Mouse (Mus musculus): ENCODE results near the gene Pnpla6.

Pnpla6 gene

GRCm38 (mm10) chr8:3502217-3502616, 13.0 kb upstream of the Pnpla6 start:
- CTCF ChIA-PET, result no interaction called here

GRCm38 (mm10) chr8:3507979-3508754, 7.0 kb upstream of the Pnpla6 start:
- CTCF ChIA-PET, result interaction anchor here (0.5 kb wide), 1 partner anchor 425 kb away, joined by 4 read pairs; no protein-coding TSS in a partner anchor

- CTCF ChIA-PET, result interaction anchor here (1.4 kb wide), 1 partner anchor 14 kb away, joined by 7 read pairs; the partner anchor contains the start of gene Mcoln1
Measured at GRCm38 (mm10) chr8:3514681-3515247, 420 bp upstream of the Pnpla6 start.

DNA sequence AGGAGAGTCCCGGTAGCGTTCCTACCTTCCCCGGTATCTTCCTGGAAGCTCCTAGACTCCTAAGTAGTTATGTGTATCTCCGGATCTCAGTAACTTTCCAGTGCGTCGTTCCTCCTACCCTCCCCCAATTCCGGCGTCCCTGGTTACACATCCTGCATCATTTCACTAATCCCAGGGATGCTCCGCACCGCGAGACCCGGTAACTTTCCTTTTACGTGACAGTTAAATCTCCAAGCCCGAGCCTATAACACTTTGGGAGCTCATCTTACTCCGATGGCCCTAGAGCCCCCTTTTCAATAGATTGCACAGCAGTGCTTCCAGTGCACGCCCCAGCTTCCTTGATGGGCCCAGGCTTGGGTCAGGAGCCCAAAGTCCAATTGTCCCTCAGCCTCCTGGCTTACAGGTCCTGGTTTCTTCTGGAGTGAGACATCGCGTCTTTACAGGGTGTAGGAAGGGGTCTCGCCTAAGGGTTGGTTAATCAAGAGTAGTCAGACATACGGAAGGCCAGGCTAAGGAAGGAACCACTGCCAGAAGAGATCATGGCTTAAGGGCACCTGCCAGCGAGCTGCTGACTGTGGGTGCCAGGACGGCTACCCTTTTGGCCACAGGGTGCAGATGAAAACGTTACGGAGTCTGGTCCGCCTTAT, 710 bp downstream of the Pnpla6 start:
- CTCF ChIA-PET, result interaction anchor here (0.5 to 1.4 kb wide), 2 partner anchors 16 to 107 kb away, joined by 3 to 7 read pairs; partner anchors contain the start of gene Mcoln1

DNA sequence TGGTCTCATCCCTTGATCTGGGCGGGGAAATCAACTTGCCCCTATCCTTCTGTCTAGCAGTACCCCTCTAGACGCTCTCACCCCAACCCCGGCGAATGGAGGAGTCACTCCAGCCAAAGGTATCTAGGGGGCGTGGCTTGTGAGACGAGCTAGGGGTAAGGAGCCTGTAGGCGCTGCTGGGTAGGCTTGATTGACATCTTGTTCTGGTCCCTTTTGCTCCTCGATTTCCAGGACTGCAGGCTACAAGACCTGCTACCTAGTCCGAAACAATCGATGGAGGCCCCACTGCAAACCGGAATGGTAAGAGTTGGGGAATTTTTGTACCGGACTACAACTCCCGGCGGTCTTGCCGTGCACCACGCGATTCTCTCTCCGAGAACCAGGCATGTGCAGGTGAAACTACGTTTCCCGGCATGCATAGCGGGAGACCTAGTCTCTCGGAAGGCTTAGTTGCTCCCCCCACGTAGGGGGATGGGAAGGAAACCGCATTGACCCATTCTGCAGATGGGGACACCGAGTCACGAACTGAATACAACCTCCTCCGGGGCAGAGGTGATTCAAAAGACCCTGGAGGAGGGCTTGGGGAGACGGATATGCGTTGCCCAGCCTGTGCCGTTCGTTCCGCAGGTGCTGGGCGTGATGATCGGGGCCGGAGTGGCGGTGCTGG, 1.4 kb downstream of the Pnpla6 start:
- CTCF ChIA-PET, result no interaction called here

DNA sequence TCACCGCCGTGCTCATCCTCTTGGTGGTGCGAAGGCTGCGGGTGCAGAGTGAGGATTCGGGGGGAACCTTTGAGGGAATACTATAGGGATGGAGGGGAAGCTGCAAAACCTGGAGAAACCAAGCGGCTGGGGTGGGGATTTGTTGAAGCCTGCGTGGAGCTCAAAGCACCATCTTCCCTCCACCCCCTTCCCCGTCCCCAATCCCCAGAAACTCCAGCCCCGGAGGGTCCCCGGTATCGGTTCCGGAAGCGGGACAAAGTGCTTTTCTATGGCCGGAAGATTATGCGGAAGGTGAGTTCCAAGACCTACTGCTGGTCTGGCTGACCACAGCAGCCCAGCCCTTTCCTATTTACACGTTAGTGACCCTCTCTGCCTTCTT, 1.9 kb downstream of the Pnpla6 start:
- CTCF ChIA-PET, result no interaction called here

DNA sequence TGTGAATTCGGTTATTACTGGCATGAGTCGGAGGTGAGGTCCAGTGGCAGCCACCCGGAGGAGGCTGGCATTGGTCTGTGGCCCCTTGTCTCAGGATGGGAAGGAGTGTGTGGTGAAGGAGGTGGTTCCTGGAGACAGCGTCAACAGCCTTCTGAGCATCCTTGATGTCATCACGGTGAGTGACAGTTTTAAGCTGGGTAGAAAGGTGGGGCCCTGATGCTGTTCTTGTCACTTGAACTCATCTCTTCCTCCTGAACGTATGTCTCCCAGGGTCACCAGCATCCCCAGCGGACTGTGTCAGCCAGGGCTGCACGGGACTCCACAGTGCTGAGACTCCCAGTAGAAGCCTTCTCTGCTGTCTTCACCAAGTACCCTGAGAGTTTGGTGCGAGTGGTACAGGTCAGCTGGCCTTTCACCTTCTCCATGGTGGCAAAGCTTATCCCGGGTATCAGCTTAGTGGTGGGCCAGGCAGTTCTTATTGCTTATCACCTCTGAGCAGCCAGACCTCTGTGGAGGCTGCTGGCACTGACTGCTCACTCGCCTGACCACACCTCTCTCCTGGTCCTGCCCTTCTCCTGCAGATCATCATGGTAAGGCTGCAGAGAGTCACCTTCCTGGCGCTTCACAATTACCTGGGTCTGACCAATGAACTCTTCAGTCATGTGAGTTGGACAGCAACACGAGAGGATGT, 7.0 kb downstream of the Pnpla6 start:
- CTCF ChIA-PET, result no interaction called here

GRCm38 (mm10) chr8:3530816-3531215, 15.6 kb downstream of the Pnpla6 start:
- CTCF ChIA-PET, result no interaction called here

DNA sequence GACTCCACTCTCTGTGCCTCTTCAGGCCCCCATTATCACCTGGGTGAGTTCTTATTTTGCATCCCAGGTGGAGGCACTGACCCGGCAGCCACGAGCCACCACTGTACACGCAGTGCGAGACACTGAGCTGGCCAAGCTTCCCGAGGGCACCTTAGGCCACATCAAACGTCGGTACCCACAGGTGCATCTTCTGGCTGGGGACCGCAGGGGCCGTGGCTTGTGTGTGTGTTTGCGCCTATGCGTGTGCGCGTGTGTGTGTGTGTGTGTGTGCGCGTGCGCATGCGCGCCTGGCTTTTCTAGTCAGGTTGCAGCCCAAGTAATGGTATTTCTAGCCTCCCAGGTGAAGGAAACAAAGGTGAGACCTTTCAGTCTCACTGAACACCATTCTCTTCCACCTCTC, 16.8 kb downstream of the Pnpla6 start:
- CTCF ChIA-PET, result no interaction called here

GRCm38 (mm10) chr8:3536053-3536841, 21.1 kb downstream of the Pnpla6 start:
- CTCF ChIA-PET, result no interaction called here

DNA sequence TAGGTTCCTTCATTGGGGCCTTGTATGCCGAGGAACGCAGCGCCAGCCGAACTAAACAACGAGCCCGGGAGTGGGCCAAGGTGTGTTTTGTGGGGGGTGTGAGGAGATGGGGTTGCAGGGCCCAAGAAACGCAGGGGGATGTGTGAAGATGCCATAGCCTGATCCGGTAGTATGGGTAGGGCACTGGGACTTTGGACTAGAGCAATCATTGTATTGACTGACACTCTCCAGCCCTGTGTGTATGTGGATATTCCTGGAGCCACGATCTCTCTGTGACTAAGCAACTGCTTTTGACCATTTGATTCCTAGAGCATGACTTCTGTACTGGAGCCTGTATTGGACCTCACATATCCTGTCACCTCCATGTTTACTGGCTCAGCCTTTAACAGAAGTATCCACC, 21.8 kb downstream of the Pnpla6 start:
- CTCF ChIA-PET, result no interaction called here

GRCm38 (mm10) chr8:3537666-3538065, 22.5 kb downstream of the Pnpla6 start:
- CTCF ChIA-PET, result no interaction called here

GRCm38 (mm10) chr8:3539146-3539545, 24.0 kb downstream of the Pnpla6 start:
- CTCF ChIA-PET, result interaction anchor here (0.6 kb wide), 1 partner anchor 10 kb away, joined by 3 read pairs; no protein-coding TSS in a partner anchor

DNA sequence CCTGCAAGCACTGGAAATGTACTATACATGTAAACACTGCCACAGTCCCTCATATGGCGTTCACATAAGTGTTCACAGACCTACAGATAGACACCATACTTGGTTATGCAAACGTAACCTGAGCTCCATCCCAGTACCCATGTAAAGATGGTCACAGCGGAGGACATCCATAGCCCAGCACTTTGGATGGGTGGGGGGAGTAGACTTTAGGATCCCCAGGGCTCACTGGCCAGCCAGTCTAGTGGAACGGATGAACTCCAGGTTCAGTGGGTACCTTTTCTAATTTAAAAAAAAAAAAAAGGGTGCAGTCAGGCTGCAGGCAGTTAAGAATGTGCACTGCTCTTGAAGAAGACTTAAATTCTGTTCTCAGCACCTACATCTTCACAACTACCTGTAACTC, 24.9 kb downstream of the Pnpla6 start:
- CTCF ChIA-PET, result interaction anchor here (0.6 kb wide), 2 partner anchors 11 to 113 kb away, joined by 3 read pairs; no protein-coding TSS in a partner anchor

GRCm38 (mm10) chr8:3546511-3546910, 31.3 kb downstream of the Pnpla6 start:
- CTCF ChIA-PET, result no interaction called here

DNA sequence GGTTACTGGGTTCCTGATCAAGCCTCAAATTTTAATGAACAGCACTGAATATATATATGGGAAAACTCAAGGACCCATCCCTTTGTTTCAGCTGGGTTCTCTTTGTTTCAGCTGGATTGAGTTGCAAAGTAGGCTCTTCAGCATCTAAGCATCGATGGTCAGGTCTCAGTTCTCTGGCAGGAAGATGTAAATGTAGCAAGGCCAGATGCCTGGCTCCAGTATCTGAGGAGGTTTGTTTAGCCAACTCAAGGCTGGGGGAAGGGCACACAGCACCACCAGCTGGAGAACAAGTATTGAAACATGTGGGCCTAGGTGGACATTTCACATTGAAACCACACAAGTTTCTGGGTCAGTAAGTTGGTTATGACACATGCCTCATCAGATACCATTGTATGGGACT, 37.1 kb downstream of the Pnpla6 start:
- CTCF ChIA-PET, result no interaction called here

DNA sequence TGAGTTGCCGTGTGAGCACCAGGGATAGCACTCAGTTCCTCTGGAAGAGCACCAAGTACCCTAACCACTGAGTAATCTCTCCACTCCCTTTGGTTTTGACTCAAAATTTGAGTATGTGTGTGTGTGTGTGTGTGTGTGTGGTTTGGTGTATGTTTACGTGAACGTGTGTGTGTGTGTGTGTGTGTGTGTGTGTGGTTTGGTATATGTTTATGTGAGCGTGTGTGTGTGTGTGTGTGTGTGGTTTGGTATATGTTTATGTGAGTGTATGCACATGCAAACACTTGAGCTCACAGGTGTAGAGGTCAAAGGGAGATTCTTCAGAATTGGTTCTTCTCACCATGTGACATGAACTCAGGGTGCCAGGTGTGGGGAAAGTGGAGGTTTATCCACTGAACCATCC, 40.9 kb downstream of the Pnpla6 start:
- CTCF ChIA-PET, result no interaction called here

DNA sequence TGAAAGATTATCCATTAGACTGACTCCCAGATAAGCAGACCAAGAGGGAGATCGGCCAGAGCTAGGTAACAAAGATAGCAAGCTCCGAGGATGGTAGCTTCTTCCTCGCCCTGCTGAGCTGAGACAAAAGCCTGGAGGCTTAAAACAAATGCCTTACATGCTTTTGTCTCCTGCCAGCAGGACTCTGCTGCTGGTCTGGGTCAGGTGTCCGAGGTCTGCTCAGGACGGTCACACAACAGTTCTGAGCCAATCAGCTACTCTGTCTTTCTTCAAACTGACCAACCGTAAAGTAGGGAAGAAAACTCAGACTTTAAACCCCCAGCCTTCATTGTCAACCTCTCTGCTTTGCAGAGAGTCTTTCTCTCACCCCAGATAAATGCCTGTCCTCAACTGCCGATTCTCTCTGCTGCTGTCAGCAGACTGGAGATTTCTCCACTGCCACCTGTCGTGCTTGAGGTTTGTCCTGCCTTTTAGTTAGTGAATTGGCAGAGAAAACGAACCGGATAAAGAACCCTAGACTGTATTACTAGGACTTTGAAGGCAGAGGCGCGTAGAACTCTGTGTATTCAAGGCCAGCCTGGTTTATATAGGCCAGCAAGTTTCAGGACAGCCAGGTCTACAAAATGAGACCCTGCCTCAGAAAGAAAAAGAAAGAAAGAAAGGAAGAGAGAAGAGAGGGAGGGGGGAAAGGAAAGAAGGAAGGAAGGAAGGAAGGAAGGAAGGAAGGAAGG, 52.6 kb downstream of the Pnpla6 start, which contains the start of gene C330021F23Rik:
TSS of gene C330021F23Rik (plus strand) at position 350 of the 731 bp plus-strand sequence.
- CTCF ChIA-PET, result no interaction called here

DNA sequence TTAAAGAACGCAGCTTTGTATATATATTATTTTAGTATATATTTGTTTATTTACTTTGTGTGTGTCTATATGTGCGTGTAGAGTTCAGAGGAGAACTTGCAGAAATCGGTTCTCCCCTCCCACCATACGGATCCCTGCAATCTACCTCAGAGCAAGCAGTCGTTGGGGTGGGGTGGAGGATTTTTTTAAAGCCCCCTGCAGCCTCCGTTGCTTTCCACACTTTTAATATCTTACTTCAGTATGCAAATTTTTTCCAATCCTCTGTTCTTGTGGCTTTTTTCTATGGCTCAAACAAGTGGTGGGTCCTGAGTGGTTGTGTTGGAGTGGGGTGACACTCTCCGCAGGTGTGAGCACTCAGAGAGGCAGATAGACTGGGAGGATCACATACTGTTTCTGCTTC, 53.2 kb downstream of the Pnpla6 start:
- CTCF ChIA-PET, result no interaction called here

DNA sequence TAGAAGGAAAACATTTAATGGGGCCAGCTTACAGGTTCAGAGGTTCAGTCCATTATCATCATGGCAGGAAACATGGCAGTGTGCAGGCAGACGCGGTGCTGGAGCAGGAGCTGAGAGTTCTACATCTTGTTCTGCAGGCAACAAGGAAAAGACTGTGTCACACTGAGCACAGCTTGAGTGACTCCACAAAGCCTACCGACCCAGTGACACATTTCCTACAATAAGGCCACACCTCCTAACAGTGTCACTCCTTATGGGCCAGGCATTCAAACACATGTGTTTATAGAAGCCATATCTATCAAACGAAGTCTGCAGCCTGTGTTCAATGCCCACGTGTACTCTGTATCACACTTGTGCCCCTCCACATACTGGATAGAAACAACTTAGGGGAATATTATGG, 54.6 kb downstream of the Pnpla6 start:
- CTCF ChIA-PET, result no interaction called here

Data from spleen, embryonic (tissue).